Mouse (Mus musculus) embryonic stem cell, embryonic (primary cell): ENCODE measurements around the gene Plekhg1.

Experiments
- CTCF ChIA-PET, 4 experiments: fragments of 300-600 bp in 2 of 4; fragments of 350-600 bp in 2 of 4; sonication (Branson Sonifier 250); formaldehyde crosslinking; loops; one replicate each; lab custom pipeline; 2022; ENCODE audit warnings: inconsistent platforms in 2 of 4; lab: Charles Lee
- POLR2A ChIA-PET, 4 experiments: fragments of 300-600 bp in 2 of 4; fragments of 350-600 bp in 2 of 4; sonication (Branson Sonifier 250); formaldehyde crosslinking; loops; one replicate each; lab custom pipeline; 2022; ENCODE audit warnings: antibody characterized with exemption in 4 of 4, inconsistent platforms in 1 of 4; lab: Charles Lee

Gene Plekhg1

GRCm38 (mm10) chr10:3801254-3801653 lies 61.1 kb downstream of the Plekhg1 start:
- ChIA-PET CTCF (interaction anchor here in 3 of 4 experiments (0.5 to 2.1 kb wide), 10 partner anchors 41 to 268 kb away, joined by 3 to 6 read pairs (median 4); no protein-coding TSS in a partner anchor), POLR2A (interaction anchor here in 3 of 4 experiments (0.8 to 1.8 kb wide), 3 partner anchors 10 to 434 kb away, joined by 3 to 4 read pairs (median 3); no protein-coding TSS in a partner anchor)

- ChIA-PET CTCF (interaction anchor here in 3 of 4 experiments (1.0 to 2.0 kb wide), 3 partner anchors 139 to 147 kb away, joined by 4 to 8 read pairs (median 4); no protein-coding TSS in a partner anchor), POLR2A (interaction anchor here in 1 of 4 experiments (1.3 kb wide), 1 partner anchor 27 kb away, joined by 5 read pairs; no protein-coding TSS in a partner anchor)
These were observed 65.2 kb downstream of the Plekhg1 start for GRCm38 (mm10) chr10:3805334-3805733.

- ChIA-PET CTCF (interaction anchor here in 1 of 4 experiments (1.5 kb wide), 2 partner anchors 10 to 136 kb away, joined by 3 to 5 read pairs; no protein-coding TSS in a partner anchor), POLR2A (interaction anchor here in 3 of 4 experiments (0.5 to 1.2 kb wide), 5 partner anchors 19 to 178 kb away, joined by 3 to 5 read pairs (median 3); no protein-coding TSS in a partner anchor)
These were observed 67.8 kb downstream of the Plekhg1 start for GRCm38 (mm10) chr10:3807980-3808379.

- CTCF ChIA-PET, result interaction anchor here in 1 of 4 experiments (0.9 kb wide), 1 partner anchor 9 kb away, joined by 3 read pairs; no protein-coding TSS in a partner anchor
- POLR2A ChIA-PET, result interaction anchor here (0.6 to 1.9 kb wide), 5 partner anchors 9 to 580 kb away, joined by 3 to 5 read pairs (median 3); no protein-coding TSS in a partner anchor
These were observed 70.5 kb downstream of the Plekhg1 start for GRCm38 (mm10) chr10:3810476-3811273.

GRCm38 (mm10) chr10:3818940-3819701 lies 79.0 kb downstream of the Plekhg1 start:
- ChIA-PET CTCF (no interaction called here), POLR2A (interaction anchor here in 2 of 4 experiments (0.5 to 1.5 kb wide), 2 partner anchors 17 to 121 kb away, joined by 3 to 4 read pairs; no protein-coding TSS in a partner anchor)

- ChIA-PET CTCF (interaction anchor here in 2 of 4 experiments (1.0 kb wide), 2 partner anchors 11 to 121 kb away, joined by 3 read pairs; no protein-coding TSS in a partner anchor), POLR2A (interaction anchor here in 2 of 4 experiments (0.5 to 1.1 kb wide), 2 partner anchors 111 to 117 kb away, joined by 3 to 5 read pairs; no protein-coding TSS in a partner anchor)
These were observed 83.7 kb downstream of the Plekhg1 start for GRCm38 (mm10) chr10:3823826-3824225.

GRCm38 (mm10) chr10:3826043-3826442 lies 85.9 kb downstream of the Plekhg1 start:
- CTCF ChIA-PET, result no interaction called here
- POLR2A ChIA-PET, result no interaction called here

GRCm38 (mm10) chr10:3827368-3827767 lies 87.2 kb downstream of the Plekhg1 start:
- CTCF ChIA-PET, result interaction anchor here in 1 of 4 experiments (0.5 kb wide), 1 partner anchor 125 kb away, joined by 10 read pairs; no protein-coding TSS in a partner anchor
- POLR2A ChIA-PET, result no interaction called here

GRCm38 (mm10) chr10:3829472-3829871 lies 89.3 kb downstream of the Plekhg1 start:
- ChIA-PET CTCF (interaction anchor here in 1 of 4 experiments (1.3 kb wide), 1 partner anchor 114 kb away, joined by 5 read pairs; no protein-coding TSS in a partner anchor), POLR2A (interaction anchor here in 1 of 4 experiments (0.7 kb wide), 1 partner anchor 276 kb away, joined by 4 read pairs; no protein-coding TSS in a partner anchor)

- ChIA-PET POLR2A (interaction anchor here in 1 of 4 experiments (1.8 kb wide), 1 partner anchor 110 kb away, joined by 7 read pairs; no protein-coding TSS in a partner anchor), CTCF (interaction anchor here in 2 of 4 experiments (0.6 to 1.6 kb wide), 3 partner anchors 18 to 114 kb away, joined by 3 to 5 read pairs (median 3); no protein-coding TSS in a partner anchor)
These were observed 90.5 kb downstream of the Plekhg1 start for GRCm38 (mm10) chr10:3830618-3831017.

- CTCF ChIA-PET, result interaction anchor here in 2 of 4 experiments (0.6 to 1.6 kb wide), 3 partner anchors 19 to 112 kb away, joined by 3 to 5 read pairs (median 4); no protein-coding TSS in a partner anchor
These were observed 91.6 kb downstream of the Plekhg1 start for GRCm38 (mm10) chr10:3831597-3832351.

GRCm38 (mm10) chr10:3834060-3834459 lies 93.9 kb downstream of the Plekhg1 start:
- POLR2A ChIA-PET, result interaction anchor here in 3 of 4 experiments (0.7 to 3.3 kb wide), 5 partner anchors 13 to 111 kb away, joined by 3 to 18 read pairs (median 4); no protein-coding TSS in a partner anchor
- CTCF ChIA-PET, result interaction anchor here (0.6 to 1.6 kb wide), 8 partner anchors 12 to 1373 kb away, joined by 3 to 7 read pairs (median 5); no protein-coding TSS in a partner anchor

More at GRCm38 (mm10) chr10:3831597-3832351, 91.6 kb downstream of the Plekhg1 start:
- POLR2A ChIA-PET, result interaction anchor here in 2 of 4 experiments (0.9 to 1.8 kb wide), 5 partner anchors 23 to 141 kb away, joined by 3 to 7 read pairs (median 5); partner anchors contain the start of gene Mthfd1l (in 1 of the 2)

- ChIA-PET CTCF (interaction anchor here in 3 of 4 experiments (0.6 to 1.6 kb wide), 11 partner anchors 11 to 515 kb away, joined by 3 to 7 read pairs (median 4); no protein-coding TSS in a partner anchor), POLR2A (interaction anchor here in 3 of 4 experiments (0.6 to 3.3 kb wide), 12 partner anchors 15 to 140 kb away, joined by 3 to 18 read pairs (median 6); partner anchors contain the start of gene Plekhg1 (in 1 of the 3))
These were observed 94.5 kb downstream of the Plekhg1 start for GRCm38 (mm10) chr10:3834678-3835077.

GRCm38 (mm10) chr10:3835616-3836015 lies 95.5 kb downstream of the Plekhg1 start:
- CTCF ChIA-PET, result interaction anchor here in 2 of 4 experiments (0.6 to 1.6 kb wide), 7 partner anchors 23 to 514 kb away, joined by 3 to 7 read pairs (median 4); partner anchors contain the start of gene Mthfd1l (in 1 of the 2)
- POLR2A ChIA-PET, result interaction anchor here in 3 of 4 experiments (0.6 to 3.3 kb wide), 17 partner anchors 9 to 1679 kb away, joined by 3 to 19 read pairs (median 5); no protein-coding TSS in a partner anchor

GRCm38 (mm10) chr10:3839748-3840432 lies 99.7 kb downstream of the Plekhg1 start:
- CTCF ChIA-PET, result no interaction called here
- POLR2A ChIA-PET, result no interaction called here

GRCm38 (mm10) chr10:3844430-3844829 lies 104.3 kb downstream of the Plekhg1 start:
- ChIA-PET POLR2A (interaction anchor here in 3 of 4 experiments (1.0 to 1.5 kb wide), 4 partner anchors 8 to 22 kb away, joined by 3 to 6 read pairs (median 3); no protein-coding TSS in a partner anchor), CTCF (interaction anchor here in 1 of 4 experiments (2.2 kb wide), 1 partner anchor 11 kb away, joined by 5 read pairs; no protein-coding TSS in a partner anchor)
